Mouse (Mus musculus) liver, postnatal 0 days (tissue): ENCODE data around the gene Asz1.

Experiments
- CTCF ChIP-seq: sonication (generic); IDR thresholded peaks from 2 replicates; pipeline ENCODE4 v1.5.1; 2016; ENCODE audit warnings: antibody characterized with exemption, low read depth
- EP300 ChIP-seq: IDR thresholded peaks from 2 replicates; pipeline ENCODE4 v1.6.1; 2016; ENCODE audit warnings: antibody characterized with exemption, low read depth, mild to moderate bottlenecking

GRCm38 (mm10) chr6:18096861-18097260 lies 12.0 kb downstream of the Asz1 start:
- TF ChIP-seq CTCF: no peak
- no peak for TF ChIP-seq EP300
